Mouse (Mus musculus) stomach, postnatal 0 days (tissue): Measurements from ENCODE around the gene Gm1043.

ENCODE experiments used
- CTCF ChIP-seq: IDR thresholded peaks from 2 replicates; pipeline ENCODE4 v1.5.1; 2016; ENCODE audit warnings: antibody characterized with exemption, low read depth, mild to moderate bottlenecking, moderate library complexity
- EP300 ChIP-seq: optimal IDR thresholded peaks from 2 replicates; pipeline ENCODE3; 2016; ENCODE audit warnings: antibody characterized with exemption

- TF ChIP-seq CTCF (no peak), EP300 (no peak)
Measured at GRCm38 (mm10) chr5:37083209-37083770, 1.9 kb upstream of the Gm1043 start.
